Mouse (Mus musculus): ENCODE results near the gene Exph5. TPM values are rescaled to one million over a fixed set of nuclear protein-coding genes. Genes with fewer than 3 reads are reported as not detected.

Exph5 gene
- polyA plus RNA-seq, 1 experiment from 2014 or later: 0.35 TPM

DNA sequence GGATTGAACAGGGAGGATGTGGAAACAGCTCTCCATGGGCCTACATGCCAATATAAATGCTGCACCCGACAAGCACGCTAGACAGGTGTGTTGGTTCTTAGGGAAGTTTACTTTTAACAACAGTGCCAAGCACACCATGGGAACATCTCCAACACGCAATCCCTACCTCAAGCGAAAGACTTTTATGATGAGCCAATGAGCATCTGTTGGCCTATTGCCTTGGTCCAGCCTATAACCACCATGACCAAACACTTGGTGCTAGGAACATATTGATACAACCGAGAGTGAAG, 32.1 kb upstream of the Exph5 start:
- no peak for DNase-seq (ENCODE audit: low spot score)
- H3K36me3 ChIP-seq (replicated peaks; ENCODE audit: control insufficient read depth, insufficient read depth): no peaks in the 10 kb centered on the region
- no peak overlapping the region for H3K27ac ChIP-seq
- H3K9me3 ChIP-seq (ENCODE audit: control insufficient read depth, low read length): no peaks in the 10 kb centered on the region
- H3K27me3 ChIP-seq (ENCODE audit: control insufficient read depth, insufficient read depth, low read length): no peaks in the 10 kb centered on the region
- H3K4me3 ChIP-seq (replicated peaks; ENCODE audit: low read length): no peak overlapping the region
- 97% methylated on average over 5 of the region's 5 CpGs for WGBS
- H3K4me1 ChIP-seq (replicated peaks; ENCODE audit: control insufficient read depth, insufficient read depth, low read length): no peaks in the 10 kb centered on the region
- no peak for ATAC-seq (ENCODE audit: low FRiP score)
- no peak overlapping the region for H3K9ac ChIP-seq
- no peak overlapping the region for H3K4me2 ChIP-seq (replicated peaks)

DNA sequence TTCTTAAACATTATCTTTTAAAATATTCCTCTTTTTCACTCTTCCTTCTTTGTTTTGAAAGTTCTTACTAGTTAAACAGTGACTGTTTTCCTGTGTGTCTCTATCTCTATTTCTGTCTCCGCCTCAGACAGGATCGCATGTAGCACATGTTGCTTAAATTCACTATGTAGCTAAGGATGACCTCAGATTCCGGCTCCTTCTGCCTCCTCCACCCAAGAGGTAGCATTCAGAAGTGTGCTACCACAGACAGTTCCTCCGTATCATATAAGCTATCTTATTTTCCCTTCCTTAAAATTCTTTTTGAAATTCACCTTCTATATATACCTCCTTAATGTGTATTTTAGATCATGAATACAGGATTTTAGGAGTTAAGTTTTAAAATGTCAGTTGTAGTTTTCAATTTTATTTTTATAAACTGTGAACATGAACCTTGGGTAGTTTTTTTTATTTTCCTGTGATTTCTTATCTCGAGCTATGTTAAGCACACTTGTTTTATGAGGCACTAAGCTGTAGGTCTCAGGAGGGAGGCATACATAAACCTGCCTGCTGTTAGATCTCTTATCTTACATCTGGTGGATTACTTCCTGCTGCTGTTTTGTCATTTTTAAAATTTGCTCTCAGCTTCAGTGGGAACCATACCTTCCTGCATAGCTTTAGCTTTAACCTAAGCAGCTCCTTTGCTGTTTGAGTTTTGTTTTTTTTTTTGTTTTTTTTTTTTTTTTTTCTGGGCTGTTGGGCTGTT, 30.0 kb upstream of the Exph5 start:
- ATAC-seq (ENCODE audit: low FRiP score): no peak
- H3K9ac ChIP-seq: no peak overlapping the region

DNA sequence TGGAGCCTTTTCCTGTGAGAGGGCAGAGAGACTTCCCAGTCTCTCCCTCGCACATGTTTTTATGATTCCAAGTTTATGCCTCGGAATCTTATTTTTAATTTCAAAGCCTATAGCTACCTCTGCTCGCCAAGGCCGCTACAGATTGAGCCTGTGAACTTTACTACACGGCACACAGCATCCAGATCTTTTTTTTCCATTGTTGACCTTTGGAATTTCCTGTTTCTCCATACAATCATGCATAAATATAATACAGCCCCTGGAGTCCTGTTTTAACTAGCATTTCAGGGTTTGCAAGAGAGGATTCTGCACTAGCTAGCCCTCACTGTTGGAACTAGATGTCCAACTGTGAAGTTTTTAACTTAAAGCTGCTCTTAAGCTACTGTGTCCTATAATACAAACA, 29.3 kb upstream of the Exph5 start:
- ATAC-seq (ENCODE audit: low FRiP score): no peak
- 66% methylated on average over 5 of the region's 5 CpGs for WGBS

More for the DNA sequence above, 30.0 kb upstream of the Exph5 start:
- 86% methylated on average over 5 of the region's 5 CpGs for WGBS
- no peak overlapping the region for H3K4me2 ChIP-seq (replicated peaks)
- no peaks in the 10 kb centered on the region for H3K9me3 ChIP-seq (ENCODE audit: control insufficient read depth, low read length)
- DNase-seq (ENCODE audit: low spot score): no peak
- no peaks in the 10 kb centered on the region for H3K27me3 ChIP-seq (ENCODE audit: control insufficient read depth, insufficient read depth, low read length)
- H3K36me3 ChIP-seq (replicated peaks; ENCODE audit: control insufficient read depth, insufficient read depth): no peaks in the 10 kb centered on the region
- no peaks in the 10 kb centered on the region for H3K4me1 ChIP-seq (replicated peaks; ENCODE audit: control insufficient read depth, insufficient read depth, low read length)
- no peak overlapping the region for H3K4me3 ChIP-seq (replicated peaks; ENCODE audit: low read length)
- no peak overlapping the region for H3K27ac ChIP-seq

DNA sequence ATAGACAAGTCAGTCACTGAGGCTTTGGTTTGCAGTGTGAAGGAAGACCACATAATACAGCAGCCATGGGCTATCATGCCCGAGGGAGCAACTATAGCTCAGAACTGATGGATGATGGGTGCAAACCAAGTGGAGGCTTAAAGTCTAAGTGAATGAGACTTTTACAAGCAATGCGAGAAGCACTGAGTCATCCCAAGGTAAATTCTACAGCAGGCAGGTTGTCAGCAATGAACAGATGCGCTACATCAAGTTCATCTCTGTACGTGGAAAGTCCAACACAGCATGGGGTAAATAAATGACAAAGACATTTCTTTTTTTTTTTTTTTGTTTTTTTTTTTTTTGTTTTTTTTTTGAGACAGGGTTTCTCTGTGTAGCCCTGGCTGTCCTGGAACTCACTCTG, 28.8 kb upstream of the Exph5 start:
- Histone ChIP-seq H3K36me3 (replicated peaks; ENCODE audit: control insufficient read depth, insufficient read depth) (no peaks in the 10 kb centered on the region), H3K27me3 (ENCODE audit: control insufficient read depth, insufficient read depth, low read length) (no peaks in the 10 kb centered on the region), H3K4me2 (replicated peaks) (no peak overlapping the region), H3K9ac (no peak overlapping the region), H3K27ac (no peak overlapping the region), H3K9me3 (ENCODE audit: control insufficient read depth, low read length) (no peaks in the 10 kb centered on the region), H3K4me3 (replicated peaks; ENCODE audit: low read length) (no peak overlapping the region), H3K4me1 (replicated peaks; ENCODE audit: control insufficient read depth, insufficient read depth, low read length) (no peaks in the 10 kb centered on the region)
- 81% methylated on average over 4 of the region's 4 CpGs for WGBS
- ATAC-seq (ENCODE audit: low FRiP score): no peak
- no peak for DNase-seq (ENCODE audit: low spot score)

More for the DNA sequence above, 29.3 kb upstream of the Exph5 start:
- Histone ChIP-seq H3K27ac (no peak overlapping the region), H3K9ac (no peak overlapping the region), H3K9me3 (ENCODE audit: control insufficient read depth, low read length) (no peaks in the 10 kb centered on the region), H3K4me2 (replicated peaks) (no peak overlapping the region), H3K4me3 (replicated peaks; ENCODE audit: low read length) (no peak overlapping the region), H3K36me3 (replicated peaks; ENCODE audit: control insufficient read depth, insufficient read depth) (no peaks in the 10 kb centered on the region), H3K27me3 (ENCODE audit: control insufficient read depth, insufficient read depth, low read length) (no peaks in the 10 kb centered on the region), H3K4me1 (replicated peaks; ENCODE audit: control insufficient read depth, insufficient read depth, low read length) (no peaks in the 10 kb centered on the region)
- no peak for DNase-seq (ENCODE audit: low spot score)

DNA sequence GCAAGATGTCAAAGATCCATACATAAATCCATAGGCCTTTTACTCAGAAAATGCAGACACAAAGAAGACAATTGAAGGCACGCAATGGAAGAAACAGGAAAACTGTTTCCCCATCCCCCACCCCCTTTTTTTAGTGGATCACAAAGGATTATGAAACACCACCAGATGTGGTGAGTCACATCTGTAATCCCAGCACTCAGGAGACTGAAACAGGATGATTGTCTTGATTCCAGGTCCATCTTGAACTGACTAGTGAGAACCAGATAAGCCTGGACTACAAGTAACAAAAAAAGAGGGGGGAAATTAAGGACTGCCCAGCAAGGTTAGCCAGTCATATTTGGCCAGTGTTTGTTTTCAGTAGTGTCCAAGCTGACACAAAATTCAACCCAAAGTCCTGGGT, 25.1 kb upstream of the Exph5 start:
- WGBS: 95% methylated on average over 1 of the region's 1 CpGs

DNA sequence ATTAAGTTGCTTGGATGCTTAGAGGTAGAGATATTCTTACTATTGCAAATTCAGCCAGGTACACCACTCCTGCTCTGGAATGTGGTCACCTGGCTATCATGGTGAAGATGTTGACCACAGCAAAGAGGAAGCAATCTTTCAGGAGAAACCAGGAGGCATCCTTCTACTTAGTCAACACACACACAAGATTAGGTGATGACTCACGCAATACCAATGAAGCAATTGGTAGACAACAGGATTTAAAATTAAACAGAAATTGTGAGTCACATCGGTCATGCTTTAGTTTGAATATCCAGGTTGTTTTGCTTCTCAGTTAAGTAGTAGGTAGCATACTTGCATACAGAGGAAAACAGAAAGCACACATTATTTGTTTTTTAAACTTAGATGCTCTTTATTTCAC, 22.5 kb upstream of the Exph5 start:
- no peak overlapping the region for H3K4me2 ChIP-seq (replicated peaks)
- H3K27ac ChIP-seq: no peak overlapping the region
- no peaks in the 10 kb centered on the region for H3K4me1 ChIP-seq (replicated peaks; ENCODE audit: control insufficient read depth, insufficient read depth, low read length)
- no peak overlapping the region for H3K4me3 ChIP-seq (replicated peaks; ENCODE audit: low read length)
- no peaks in the 10 kb centered on the region for H3K27me3 ChIP-seq (ENCODE audit: control insufficient read depth, insufficient read depth, low read length)
- no peaks in the 10 kb centered on the region for H3K9me3 ChIP-seq (ENCODE audit: control insufficient read depth, low read length)
- no peak overlapping the region for H3K9ac ChIP-seq
- H3K36me3 ChIP-seq (replicated peaks; ENCODE audit: control insufficient read depth, insufficient read depth): no peaks in the 10 kb centered on the region
- WGBS: 96% methylated on average over 2 of the region's 2 CpGs
- DNase-seq (ENCODE audit: low spot score) (no peak), ATAC-seq (ENCODE audit: low FRiP score) (no peak)

More for the DNA sequence above, 25.1 kb upstream of the Exph5 start:
- Histone ChIP-seq H3K9ac (no peak overlapping the region), H3K27ac (no peak overlapping the region), H3K4me2 (replicated peaks) (no peak overlapping the region), H3K9me3 (ENCODE audit: control insufficient read depth, low read length) (no peaks in the 10 kb centered on the region), H3K36me3 (replicated peaks; ENCODE audit: control insufficient read depth, insufficient read depth) (no peaks in the 10 kb centered on the region), H3K4me3 (replicated peaks; ENCODE audit: low read length) (no peak overlapping the region), H3K27me3 (ENCODE audit: control insufficient read depth, insufficient read depth, low read length) (no peaks in the 10 kb centered on the region), H3K4me1 (replicated peaks; ENCODE audit: control insufficient read depth, insufficient read depth, low read length) (no peaks in the 10 kb centered on the region)
- no peak for ATAC-seq (ENCODE audit: low FRiP score)
- no peak for DNase-seq (ENCODE audit: low spot score)

DNA sequence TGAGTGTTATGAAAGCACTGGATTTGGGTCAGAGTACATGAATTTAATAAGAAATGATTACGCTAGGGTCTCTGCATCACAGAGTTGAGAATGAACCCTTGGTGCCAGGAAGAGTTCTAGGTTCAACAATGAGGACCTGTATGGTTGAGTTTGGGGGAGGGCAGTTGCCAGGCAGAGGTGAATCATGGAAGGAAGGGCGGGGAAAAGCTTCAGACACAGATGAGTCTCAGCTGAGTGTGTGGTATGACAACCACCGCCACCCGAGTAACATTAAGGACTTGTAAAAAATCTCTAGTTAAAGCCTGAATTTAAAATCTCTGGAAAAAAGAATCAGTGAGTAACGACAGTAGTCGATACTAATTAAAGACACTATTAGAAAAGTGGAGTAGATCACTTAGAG, 14.7 kb upstream of the Exph5 start:
- H3K27ac ChIP-seq: no peak overlapping the region
- no peaks in the 10 kb centered on the region for H3K36me3 ChIP-seq (replicated peaks; ENCODE audit: control insufficient read depth, insufficient read depth)
- H3K27me3 ChIP-seq (ENCODE audit: control insufficient read depth, insufficient read depth, low read length): no peaks in the 10 kb centered on the region
- no peak overlapping the region for H3K4me3 ChIP-seq (replicated peaks; ENCODE audit: low read length)
- H3K4me2 ChIP-seq (replicated peaks): no peak overlapping the region
- H3K9me3 ChIP-seq (ENCODE audit: control insufficient read depth, low read length): no peaks in the 10 kb centered on the region
- WGBS: 84% methylated on average over 6 of the region's 6 CpGs
- H3K4me1 ChIP-seq (replicated peaks; ENCODE audit: control insufficient read depth, insufficient read depth, low read length): no peaks in the 10 kb centered on the region
- ATAC-seq (ENCODE audit: low FRiP score) (no peak), DNase-seq (ENCODE audit: low spot score) (no peak)
- H3K9ac ChIP-seq: no peak overlapping the region

DNA sequence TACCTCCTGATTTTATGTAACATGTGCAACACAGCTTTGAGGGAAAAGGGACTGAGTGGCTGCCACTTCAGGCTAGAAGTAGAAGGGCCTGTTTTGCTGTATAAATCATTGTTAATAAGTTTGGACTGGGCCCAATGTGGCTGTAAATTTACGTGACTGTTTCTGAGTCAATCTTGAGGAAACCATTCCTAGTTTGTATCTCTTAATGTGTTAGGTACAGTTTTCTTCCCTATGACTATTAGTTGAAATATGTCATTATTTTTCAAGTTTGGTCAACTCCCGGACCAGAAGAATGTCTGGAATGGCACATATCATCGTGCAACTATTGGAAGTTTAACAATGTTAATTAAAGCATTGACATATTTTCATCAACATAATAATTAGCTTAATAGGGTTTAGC, 11.5 kb upstream of the Exph5 start:
- H3K27ac ChIP-seq: no peak overlapping the region
- H3K9me3 ChIP-seq (ENCODE audit: control insufficient read depth, low read length): no peaks in the 10 kb centered on the region
- 88% methylated on average over 3 of the region's 3 CpGs for WGBS
- H3K27me3 ChIP-seq (ENCODE audit: control insufficient read depth, insufficient read depth, low read length): no peaks in the 10 kb centered on the region
- H3K4me1 ChIP-seq (replicated peaks; ENCODE audit: control insufficient read depth, insufficient read depth, low read length): no peaks in the 10 kb centered on the region
- DNase-seq (ENCODE audit: low spot score) (no peak), ATAC-seq (ENCODE audit: low FRiP score) (no peak)
- H3K4me2 ChIP-seq (replicated peaks): no peak overlapping the region
- H3K36me3 ChIP-seq (replicated peaks; ENCODE audit: control insufficient read depth, insufficient read depth): no peaks in the 10 kb centered on the region
- no peak overlapping the region for H3K9ac ChIP-seq
- no peak overlapping the region for H3K4me3 ChIP-seq (replicated peaks; ENCODE audit: low read length)

DNA sequence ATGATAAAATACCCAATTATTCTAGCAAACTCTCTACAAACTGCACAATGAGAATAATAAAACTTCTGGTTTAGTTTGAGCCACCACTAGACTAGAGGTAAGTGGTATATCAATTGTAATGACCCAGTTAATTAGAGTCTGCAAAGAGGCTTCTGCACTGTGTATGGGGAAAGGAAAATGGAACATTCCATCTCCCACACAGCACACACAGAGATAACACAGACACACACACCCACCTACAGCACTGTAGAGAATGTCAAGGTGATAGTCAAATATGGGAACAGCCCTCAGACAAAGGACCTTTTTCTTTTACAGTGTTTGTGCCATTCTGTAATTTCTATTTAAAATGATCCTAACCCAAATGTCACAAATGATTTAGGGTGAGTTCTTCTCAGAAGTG, 8.6 kb upstream of the Exph5 start:
- Histone ChIP-seq H3K27me3 (ENCODE audit: control insufficient read depth, insufficient read depth, low read length) (no peaks in the 10 kb centered on the region), H3K27ac (no peak overlapping the region), H3K36me3 (replicated peaks; ENCODE audit: control insufficient read depth, insufficient read depth) (no peaks in the 10 kb centered on the region), H3K4me2 (replicated peaks) (no peak overlapping the region), H3K4me1 (replicated peaks; ENCODE audit: control insufficient read depth, insufficient read depth, low read length) (no peaks in the 10 kb centered on the region), H3K9ac (no peak overlapping the region), H3K9me3 (ENCODE audit: control insufficient read depth, low read length) (no peaks in the 10 kb centered on the region), H3K4me3 (replicated peaks; ENCODE audit: low read length) (no peak overlapping the region)
- ATAC-seq (ENCODE audit: low FRiP score): no peak
- no peak for DNase-seq (ENCODE audit: low spot score)

DNA sequence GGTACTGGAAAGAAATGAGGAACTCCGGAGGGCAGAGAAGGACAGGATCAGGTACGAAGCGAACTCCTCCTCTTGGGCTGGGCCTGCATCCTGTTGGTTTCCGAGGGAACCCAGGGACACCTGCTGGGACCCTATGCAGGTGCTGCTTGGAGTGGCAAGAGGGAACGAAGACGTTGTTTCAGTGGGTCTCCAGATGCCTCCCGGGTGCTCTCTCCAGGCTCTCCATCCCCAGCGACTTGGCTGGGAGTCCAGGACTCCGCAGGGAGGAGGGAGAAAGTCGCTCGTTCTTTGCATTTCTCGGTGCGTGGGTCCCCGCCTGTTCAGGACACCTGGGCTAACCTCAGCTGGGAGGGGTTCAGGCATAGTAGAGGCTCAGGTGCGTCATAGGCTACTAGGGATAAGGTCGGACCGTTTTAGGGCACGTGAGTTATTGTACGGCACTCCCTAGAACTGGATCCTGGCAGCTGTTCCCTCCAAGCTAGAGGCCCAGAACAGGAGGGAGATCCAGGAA, 386 bp downstream of the Exph5 start:
- H3K27me3 ChIP-seq (ENCODE audit: control insufficient read depth, insufficient read depth, low read length): peaks cover 9% of the 10 kb centered on the region; the same call in 1 of the 2 replicates
- no peaks in the 10 kb centered on the region for H3K9me3 ChIP-seq (ENCODE audit: control insufficient read depth, low read length)
- DNase-seq (ENCODE audit: low spot score): no peak
- 3% methylated on average over 19 of the region's 19 CpGs for WGBS
- peaks cover 7% of the 10 kb centered on the region; the same call in 1 of the 2 replicates for H3K4me1 ChIP-seq (replicated peaks; ENCODE audit: control insufficient read depth, insufficient read depth, low read length)
- no peak for ATAC-seq (ENCODE audit: low FRiP score)
- peak overlapping the region; percentile 39; the same call in 1 of the 2 replicates for H3K9ac ChIP-seq
- peak overlapping the region; percentile 35 for H3K4me3 ChIP-seq (replicated peaks; ENCODE audit: low read length)
- no peaks in the 10 kb centered on the region for H3K36me3 ChIP-seq (replicated peaks; ENCODE audit: control insufficient read depth, insufficient read depth)
- H3K4me2 ChIP-seq (replicated peaks): peak overlapping the region; percentile 85
- H3K27ac ChIP-seq: no peak overlapping the region
